Mouse (Mus musculus): ENCODE results near the gene Kif18b.

GRCm38 (mm10) chr11:102972326-102972725 is 47.4 kb upstream of the Kif18b start:
- TF ChIP-seq E2F4 (IDR thresholded peaks at IDR 0.05; ENCODE audit: insufficient read depth): no peak
- no peak for TF ChIP-seq POLR2A (IDR thresholded peaks at IDR 0.05; ENCODE audit: insufficient read length, low read depth)
- no peak for TF ChIP-seq SRF (IDR thresholded peaks at IDR 0.05; ENCODE audit: control insufficient read depth, insufficient read length, low read depth)
- TF ChIP-seq MYOG (IDR thresholded peaks at IDR 0.05; ENCODE audit: control insufficient read depth in 1 of 3, insufficient read depth in 1 of 3, insufficient read length in 2 of 3, low read depth in 2 of 3): no peak
- no peak for TF ChIP-seq POLR2AphosphoS2 (IDR thresholded peaks at IDR 0.05; ENCODE audit: insufficient read length, low read depth)
- TF ChIP-seq MAX (IDR thresholded peaks at IDR 0.05; ENCODE audit: low read depth): no peak
- TF ChIP-seq CEBPB (IDR thresholded peaks at IDR 0.05; ENCODE audit: insufficient read depth, poor library complexity, severe bottlenecking): no peak
